Comparison of ENCODE assay signal across 19 mouse cellular contexts in the genomic region with DNA sequence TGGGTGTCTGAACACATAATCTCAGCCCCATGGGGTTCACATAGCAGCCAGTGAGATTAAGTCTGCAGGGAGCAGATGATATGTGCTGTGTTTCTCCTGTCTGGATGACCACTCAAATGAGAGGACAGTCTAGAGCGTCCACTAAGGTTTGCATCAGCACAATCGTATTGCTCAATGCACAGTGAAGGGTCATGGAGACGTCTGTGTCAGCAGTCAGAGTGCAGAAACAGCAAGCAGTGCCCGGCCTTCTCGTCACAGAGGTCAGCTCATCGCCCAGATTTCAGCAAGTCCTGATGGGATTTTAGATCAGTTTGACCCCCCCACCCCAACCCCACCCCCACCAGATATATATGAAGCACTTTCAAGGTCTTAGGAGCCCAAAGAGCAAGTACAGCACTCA. TPM values are rescaled to one million over a fixed set of nuclear protein-coding genes. Genes with fewer than 3 reads are reported as not detected.
DNase-seq lines count a peak whose midpoint lies in the region; ATAC-seq and TF ChIP-seq lines count a peak whose summit lies in the region.
"Had no signal": no experiment of that assay in that cellular context is flagged by ENCODE, and none has a peak within 500 bp of the region (broad histone marks: within the 10 kb centered on the region; RNA-seq: fewer than 3 reads in every experiment).

No protein-coding gene starts in this region.

- no peaks in the 10 kb centered on the region for H3K79me2 ChIP-seq in liver, adult 2 months (ENCODE audit: control insufficient read depth, insufficient read depth, low read length)

- no peak overlapping the region for H3K27ac ChIP-seq in liver, adult 2 months (replicated peaks; ENCODE audit: insufficient read depth, low read depth, low read length)
- H3K27ac ChIP-seq: embryonic facial prominence, embryonic 10.5 days; forebrain, embryonic 13.5 days; hindbrain, embryonic 10.5 days; hindbrain, embryonic 14.5 days had no signal

- no peak for TF ChIP-seq POLR2A in liver, adult 2 months (IDR thresholded peaks at IDR 0.05; ENCODE audit: extremely low read depth, insufficient read depth, low read length)

- no peak overlapping the region for H3K4me3 ChIP-seq in liver, adult 2 months (ENCODE audit: insufficient read depth, low read depth, low read length)
- peak overlapping the region; percentile 8 for H3K4me3 ChIP-seq in megakaryocyte, embryonic 14.5 days (replicated peaks)
- H3K4me3 ChIP-seq: embryonic facial prominence, embryonic 10.5 days; forebrain, embryonic 13.5 days; heart, embryonic 12.5 days; hindbrain, embryonic 10.5 days had no signal

- TF ChIP-seq CTCF in liver, adult 2 months (IDR thresholded peaks at IDR 0.05; ENCODE audit: low read depth, low read length): no peak

- no peak overlapping the region for H3K9ac ChIP-seq in liver, adult 2 months (ENCODE audit: low read depth, low read length)
- H3K9ac ChIP-seq: forebrain, embryonic 13.5 days; heart, embryonic 12.5 days; hindbrain, embryonic 14.5 days had no signal

- no peak for ATAC-seq in megakaryocyte, adult 5-6 weeks (ENCODE audit: poor library complexity, severe bottlenecking)
- ATAC-seq: CD4-positive, CD25-positive, alpha-beta regulatory T cell, adult 4 months; forebrain, embryonic 13.5 days had no signal

- no peaks in the 10 kb centered on the region for H3K4me1 ChIP-seq in liver, adult 2 months (ENCODE audit: control insufficient read depth, insufficient read depth, low read length)
- peaks cover 10% of the 10 kb centered on the region; the same call in 1 of the 2 replicates for H3K4me1 ChIP-seq in megakaryocyte, embryonic 14.5 days
- H3K4me1 ChIP-seq: embryonic facial prominence, embryonic 10.5 days; forebrain, embryonic 13.5 days; heart, embryonic 12.5 days; hindbrain, embryonic 10.5 days had no signal

- peak; percentile 71 for DNase-seq in adrenal gland, adult 2 months
- DNase-seq in adrenal gland, postnatal 4 days (ENCODE audit: low spot score in 2 of 2): no peak
- DNase-seq in liver, adult 2 months (ENCODE audit: extremely low read depth, low read depth, low spot score): peak; percentile 67
- DNase-seq in liver: no peak
- no peak for DNase-seq in gastrocnemius, postnatal 4 days (ENCODE audit: low spot score in 2 of 2)
- no peak for DNase-seq in layer of hippocampus, postnatal 36 days
- DNase-seq: B cell, adult 2 months; cerebellum, adult 18-20 months; cerebellum, adult 9-11 months; gastrocnemius, postnatal 36 days had no signal

- H3K9me3 ChIP-seq in megakaryocyte, embryonic 14.5 days: no peaks in the 10 kb centered on the region; the same call in 1 of the 2 replicates
- H3K9me3 ChIP-seq: embryonic facial prominence, embryonic 10.5 days; forebrain, embryonic 13.5 days; G1E; heart, embryonic 12.5 days; hindbrain, embryonic 10.5 days had no signal

- 18% methylated on average over 6 of the region's 6 CpGs for WGBS in liver, adult 2 months

- no peaks in the 10 kb centered on the region for H3K36me3 ChIP-seq in liver, adult 2 months (ENCODE audit: control insufficient read depth, insufficient read depth, low read length)
- H3K36me3 ChIP-seq in megakaryocyte, embryonic 14.5 days (replicated peaks; ENCODE audit: low read length): no peaks in the 10 kb centered on the region
- H3K36me3 ChIP-seq: embryonic facial prominence, embryonic 10.5 days; G1E; heart, embryonic 12.5 days; hindbrain, embryonic 10.5 days had no signal

- H3K27me3 ChIP-seq in liver, adult 2 months (ENCODE audit: control insufficient read depth, insufficient read depth, low read length): 0 out of 2 replicates have a peak, but pooled peaks cover 3% of the 10 kb centered on the region
- H3K27me3 ChIP-seq in megakaryocyte, embryonic 14.5 days (replicated peaks): peaks cover 3% of the 10 kb centered on the region
- H3K27me3 ChIP-seq: forebrain, embryonic 13.5 days; heart, embryonic 12.5 days had no signal

RNA-seq across cellular contexts. Expression of a gene that starts 31.4 kb away (rescaled TPM):
- total RNA-seq in adrenal gland, adult 2 months (2021): 10 to 100 TPM; 31.4 to 37.6 TPM
- polyA plus RNA-seq in adrenal gland, adult 2 months (2012; rRNA removed): 0.79 and 0.91 TPM in 2 replicates
- total RNA-seq in adrenal gland, postnatal 4 days (2021): 10 to 100 TPM; 45.6 to 49.3 TPM
- total RNA-seq in liver, adult 2 months (2014; rRNA removed): 13.8 and 16.0 TPM in 2 replicates
- polyA plus RNA-seq in liver, adult 2 months (2012; rRNA removed): 1.5 TPM in 2 replicates
- polyA plus RNA-seq in megakaryocyte, embryonic 14.5 days (2012; ENCODE audit: insufficient read depth, low replicate concordance): 0.26 and 0.96 TPM in 2 replicates
- total RNA-seq in megakaryocyte, adult 5-6 weeks (2015): 12.3 and 16.7 TPM in 2 replicates
- total RNA-seq in megakaryocyte, adult 5-6 weeks (2017): 10.5 and 12.5 TPM in 2 replicates
- total RNA-seq in gastrocnemius, postnatal 4 days (2021): 10 to 100 TPM; 50.4 to 59.1 TPM
- 100 to 1,000 TPM in 1 of 2 experiments, 10 to 100 TPM in 1; 98.6 to 104 TPM for total RNA-seq in layer of hippocampus, postnatal 36 days (2021)

RNA-seq across cellular contexts. Expression of a gene that starts 38.5 kb away (rescaled TPM):
- 100 to 1,000 TPM in 1 of 2 experiments, 10 to 100 TPM in 1; 50.1 to 133 TPM for total RNA-seq in adrenal gland, adult 2 months (2021)
- 9.2 and 14.5 TPM in 2 replicates for polyA plus RNA-seq in adrenal gland, adult 2 months (2012; rRNA removed)
- total RNA-seq in adrenal gland, postnatal 4 days (2021): 10 to 100 TPM; 60.9 to 63.7 TPM
- 8.8 and 9.0 TPM in 2 replicates for total RNA-seq in liver, adult 2 months (2014; rRNA removed)
- polyA plus RNA-seq in liver, adult 2 months (2012; rRNA removed): 2.5 and 3.0 TPM in 2 replicates
- polyA plus RNA-seq in megakaryocyte, embryonic 14.5 days (2012; ENCODE audit: insufficient read depth, low replicate concordance): 6.0 and 9.7 TPM in 2 replicates
- 21.9 and 23.8 TPM in 2 replicates for total RNA-seq in megakaryocyte, adult 5-6 weeks (2015)
- total RNA-seq in megakaryocyte, adult 5-6 weeks (2017): 21.6 and 23.1 TPM in 2 replicates
- total RNA-seq in gastrocnemius, postnatal 4 days (2021): 10 to 100 TPM; 32.6 to 32.7 TPM
- 10 to 100 TPM; 28.1 to 28.7 TPM for total RNA-seq in layer of hippocampus, postnatal 36 days (2021)

Comparison
In these comparisons a context has a peak if more than half of its experiments do, and no peak if none do; other contexts are left out.
1. DNase-seq: peak in adrenal gland, adult 2 months (single experiment) and liver, adult 2 months (single experiment); none in adrenal gland, postnatal 4 days (0 of 2), liver (single experiment), gastrocnemius, postnatal 4 days (0 of 2) and layer of hippocampus, postnatal 36 days (0 of 2).